Mouse (Mus musculus): ENCODE data around the gene Nav2.

DNA sequence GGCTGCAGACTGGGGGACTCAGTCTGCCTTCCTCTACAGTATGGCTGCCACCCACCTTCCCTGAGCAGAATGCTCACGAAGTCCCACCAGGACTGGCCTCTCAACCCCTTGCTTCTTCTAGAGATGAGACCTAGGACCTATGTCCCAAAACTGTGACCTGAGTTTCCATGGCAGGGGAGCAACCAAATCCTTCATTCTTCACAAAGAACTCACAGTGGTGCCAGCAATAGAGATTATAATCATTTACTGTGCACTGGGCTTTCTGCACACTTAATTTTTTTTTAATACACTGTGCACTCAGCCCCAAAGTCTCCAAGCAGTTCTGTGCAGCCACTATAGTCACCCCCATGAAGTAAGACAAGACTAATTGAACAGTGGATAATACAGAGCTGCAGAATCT is 196.3 kb downstream of the Nav2 start:
- TF ChIP-seq CTCF (conservative IDR thresholded peaks at IDR 0.05; ENCODE audit: low read length): no peak
- TF ChIP-seq NANOG (IDR thresholded peaks at IDR 0.05; ENCODE audit: borderline replicate concordance, low read length): no peak

All from E14TG2a.4 (cell line).